Mouse (Mus musculus) G1E (cell line): ENCODE measurements around the gene Abcb8. TPM values are rescaled to one million over a fixed set of nuclear protein-coding genes. Genes with fewer than 3 reads are reported as not detected.
"Not testable (repeated sequence)": the region's sequence is repeated elsewhere in the genome, so short reads cannot be mapped to it uniquely, and the experiment has no call there.

Source experiments
- ATAC-seq: 2 replicates; pipeline ENCODE4 v1.8.0; 2016; ENCODE audit warnings: mild to moderate bottlenecking; ENCODE audit not compliant: insufficient number of reproducible peaks, poor library complexity, low FRiP score, severe bottlenecking; ENCODE audit errors: extremely low read depth
- DNase-seq: peaks from one replicate; pipeline ENCODE4 v3.0.0; 2012; ENCODE audit warnings: low spot score
- H3K27me3 ChIP-seq: 2 replicates; pipeline ENCODE4 v1.6.1; 2012; ENCODE audit warnings: mild to moderate bottlenecking, low read length, inconsistent platforms; ENCODE audit not compliant: insufficient read depth
- H3K36me3 ChIP-seq: replicated peaks from 2 replicates; pipeline ENCODE3; 2012; ENCODE audit warnings: mild to moderate bottlenecking, inconsistent platforms
- H3K4me1 ChIP-seq: 2 replicates; pipeline ENCODE4 v1.6.1; 2012; ENCODE audit warnings: low read depth, low read length, inconsistent platforms, mixed read lengths; ENCODE audit not compliant: insufficient read depth
- H3K4me3 ChIP-seq: 2 replicates; pipeline ENCODE4 v1.5.1; 2012; ENCODE audit warnings: low read depth, mild to moderate bottlenecking, inconsistent platforms, low read length, moderate library complexity, mixed read lengths
- H3K9me3 ChIP-seq: replicated peaks from 2 replicates; pipeline ENCODE4 v1.6.1; 2012; ENCODE audit warnings: inconsistent platforms
- CTCF ChIP-seq: IDR thresholded peaks from 2 replicates; pipeline ENCODE4 v1.5.1; 2012; ENCODE audit warnings: low read depth, low read length, inconsistent platforms, mixed read lengths
- GATA1 ChIP-seq: IDR thresholded peaks from 2 replicates; pipeline ENCODE4 v1.6.1; 2012; ENCODE audit warnings: borderline replicate concordance, low read length, inconsistent platforms, mixed read lengths
- GATA2 ChIP-seq: IDR thresholded peaks from 2 replicates; pipeline ENCODE4 v1.6.1; 2012; ENCODE audit warnings: low read depth, low read length, inconsistent platforms, borderline replicate concordance
- POLR2AphosphoS5 ChIP-seq: IDR thresholded peaks from 2 replicates; pipeline ENCODE4 v1.6.1; 2012; ENCODE audit warnings: low read depth, low read length, inconsistent platforms; ENCODE audit not compliant: insufficient replicate concordance
- TAL1 ChIP-seq: conservative IDR thresholded peaks from 2 replicates; pipeline ENCODE4 v1.6.1; 2012; ENCODE audit warnings: low read depth, low read length, inconsistent platforms, mixed read lengths
- polyA plus RNA-seq: library from polyadenylated mRNA; stranded (reverse); fragments of >175 nt; gene quantifications from 2 replicates; pipeline ENCODE4 v1.2.3, GENCODE M21; 2012
- total RNA-seq, 2 experiments: library from RNA; stranded (forward) in 1 of 2; stranded (reverse) in 1 of 2; fragments of 200-1000 nt in 1 of 2; fragments of >200 nt in 1 of 2; fragmentation: Nextera tagmentation in 1 of 2; gene quantifications; 2 replicates each; pipeline ENCODE4 v1.2.3; 2014 to 2017

Gene Abcb8
- total and polyA plus RNA-seq, 3 experiments, result 13.5 to 43.6 (median 15.4) TPM

GRCm38 (mm10) chr5:24389011-24389657 lies 4.3 kb upstream of the Abcb8 start:
- ATAC-seq (peak; percentile 54), DNase-seq (peak; percentile 89)
- H3K27me3 ChIP-seq, result peaks cover 20% of the 10 kb centered on the region
- TF ChIP-seq POLR2AphosphoS5 (no peak), GATA1 (no peak), CTCF (no peak), TAL1 (no peak), GATA2 (no peak)
- H3K4me1 ChIP-seq, result peaks cover 75% of the 10 kb centered on the region
- peak overlapping the region; percentile 42; the same call in 1 of the 2 replicates for H3K4me3 ChIP-seq
- H3K36me3 ChIP-seq, result peaks cover 2% of the 10 kb centered on the region
- peaks cover 13% of the 10 kb centered on the region for H3K9me3 ChIP-seq

DNA sequence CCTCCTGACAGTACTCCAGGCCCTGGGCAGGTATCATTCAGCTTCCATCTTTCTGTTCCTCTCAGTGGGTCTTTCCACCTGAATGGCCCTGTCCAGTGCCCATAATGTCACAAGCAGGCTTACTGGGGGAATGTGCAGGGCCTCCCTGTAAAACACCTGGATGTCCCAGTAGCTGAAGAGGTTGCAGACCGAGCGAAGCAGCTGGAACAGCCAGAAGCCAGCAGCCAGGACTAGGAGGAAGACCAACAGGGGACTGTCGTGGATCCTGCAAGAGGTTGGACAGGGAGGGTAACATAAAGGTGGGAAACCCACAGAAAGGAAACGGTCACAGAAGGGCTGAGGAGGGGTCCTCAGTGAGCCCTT lies 3.8 kb upstream of the Abcb8 start:
- TF ChIP-seq GATA2 (no peak), POLR2AphosphoS5 (no peak), GATA1 (no peak), CTCF (no peak), TAL1 (no peak)
- peaks cover 20% of the 10 kb centered on the region for H3K27me3 ChIP-seq
- peaks cover 2% of the 10 kb centered on the region for H3K36me3 ChIP-seq
- no peak for DNase-seq
- peak overlapping the region; percentile 42; the same call in 1 of the 2 replicates for H3K4me3 ChIP-seq
- H3K9me3 ChIP-seq, result peaks cover 13% of the 10 kb centered on the region
- peaks cover 71% of the 10 kb centered on the region for H3K4me1 ChIP-seq
- ATAC-seq, result no peak

- Histone ChIP-seq H3K4me1 (peaks cover 70% of the 10 kb centered on the region), H3K9me3 (peaks cover 13% of the 10 kb centered on the region)
- TF ChIP-seq TAL1, result no peak
- no peak for TF ChIP-seq CTCF
- TF ChIP-seq GATA1, result no peak
- TF ChIP-seq GATA2, result no peak
- TF ChIP-seq POLR2AphosphoS5, result no peak
Measured at GRCm38 (mm10) chr5:24391864-24392263, 1.6 kb upstream of the Abcb8 start, which contains the start of gene Atg9b. Gene Atg9b, minus strand, starts transcription at chr5:24392143.

DNA sequence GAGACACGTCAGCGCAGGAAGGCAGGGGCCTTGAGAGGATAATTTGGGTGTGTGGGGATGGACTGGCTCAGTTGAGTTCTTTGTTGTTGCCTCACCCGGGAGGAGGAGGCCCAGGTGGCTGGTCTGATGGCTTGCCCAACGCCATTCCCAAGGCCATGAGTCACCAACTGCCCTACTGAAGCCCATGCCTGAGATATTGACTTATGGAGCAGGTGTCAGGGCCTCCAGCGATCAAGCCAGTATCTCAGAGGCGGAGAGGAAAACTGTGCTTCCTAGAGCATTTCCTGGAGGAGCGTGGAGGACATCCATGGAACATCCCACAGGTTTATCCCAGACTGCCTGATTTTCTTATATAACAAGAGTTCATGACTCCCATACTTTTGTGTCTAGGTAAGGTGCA lies 739 bp upstream of the Abcb8 start:
- DNase-seq, result no peak
- H3K27me3 ChIP-seq, result peaks cover 7% of the 10 kb centered on the region; the same call in 1 of the 2 replicates
- H3K9me3 ChIP-seq, result peaks cover 7% of the 10 kb centered on the region
- peaks cover 15% of the 10 kb centered on the region for H3K36me3 ChIP-seq
- H3K4me3 ChIP-seq, result no peak overlapping the region
- peaks cover 68% of the 10 kb centered on the region for H3K4me1 ChIP-seq
- ATAC-seq, result no peak
- TF ChIP-seq CTCF (no peak), GATA1 (no peak), GATA2 (no peak), TAL1 (no peak), POLR2AphosphoS5 (no peak)

More at GRCm38 (mm10) chr5:24391864-24392263, 1.6 kb upstream of the Abcb8 start, which contains the start of gene Atg9b:
- Histone ChIP-seq H3K27me3 (peaks cover 15% of the 10 kb centered on the region), H3K36me3 (peaks cover 10% of the 10 kb centered on the region), H3K4me3 (no peak within 1 kb of the TSS)
- DNase-seq (no peak), ATAC-seq (no peak)

DNA sequence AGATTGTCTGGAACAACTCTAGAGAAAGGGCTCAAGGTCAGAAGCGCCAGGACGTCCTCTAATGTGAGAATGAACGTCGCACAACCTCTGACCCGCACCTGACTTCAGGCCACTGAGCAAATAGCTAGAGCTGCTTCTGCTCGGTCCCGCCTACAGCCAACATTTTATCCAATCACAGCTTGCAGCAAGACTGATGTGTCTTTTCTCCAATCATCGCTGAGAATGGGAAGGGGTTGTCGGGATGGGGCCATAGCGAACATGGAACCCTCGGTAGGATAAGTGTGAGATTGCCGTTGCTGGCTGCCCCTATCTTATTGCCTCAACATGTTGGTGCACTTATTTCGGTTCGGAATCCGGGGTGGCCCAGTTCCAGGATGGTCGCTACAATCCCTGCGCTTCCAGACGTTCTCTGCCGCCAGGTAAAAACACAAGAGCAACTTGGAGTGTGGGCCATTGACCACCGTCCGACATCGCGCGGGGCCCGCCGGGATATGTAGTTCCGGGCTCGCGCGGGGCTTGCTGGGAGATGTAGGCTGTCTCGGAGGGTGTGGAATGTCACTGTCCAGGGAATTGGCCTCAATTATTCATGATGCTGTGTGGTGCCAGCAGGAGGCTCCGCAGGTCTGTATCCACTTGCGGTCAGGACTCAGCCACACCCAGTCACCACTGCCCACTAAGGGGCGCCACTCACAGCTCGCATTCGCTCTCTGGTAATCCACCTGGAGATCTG lies 867 bp downstream of the Abcb8 start:
- peak; percentile 89 for ATAC-seq
- TF ChIP-seq GATA1 (no peak), GATA2 (no peak), TAL1 (no peak), POLR2AphosphoS5 (no peak), CTCF (no peak)
- Histone ChIP-seq H3K36me3 (peaks cover 29% of the 10 kb centered on the region), H3K4me1 (peaks cover 58% of the 10 kb centered on the region), H3K27me3 (no peaks in the 10 kb centered on the region), H3K4me3 (peak overlapping the region; percentile 76), H3K9me3 (no peaks in the 10 kb centered on the region)
- peak; percentile 99 for DNase-seq

DNA sequence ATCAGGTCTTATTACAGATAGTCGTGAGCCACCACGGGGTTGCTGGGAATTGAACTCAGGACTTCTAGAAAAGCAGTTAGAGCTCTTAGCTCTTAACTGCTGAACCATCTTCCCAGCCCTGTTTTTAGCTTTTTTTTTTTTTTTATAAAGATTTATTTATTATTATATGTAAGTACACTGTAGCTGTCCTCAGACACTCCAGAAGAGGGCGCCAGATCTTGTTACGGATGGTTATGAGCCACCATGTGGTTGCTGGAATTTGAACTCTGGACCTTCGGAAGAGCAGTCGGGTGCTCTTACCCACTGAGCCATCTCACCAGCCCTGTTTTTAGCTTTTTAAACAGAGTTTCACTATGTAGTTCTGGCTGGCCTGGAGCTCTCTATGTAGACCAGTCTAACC lies 2.8 kb downstream of the Abcb8 start:
- not testable (repeated sequence) for H3K9me3 ChIP-seq, DNase-seq, H3K4me3 ChIP-seq, H3K27me3 ChIP-seq, ATAC-seq
- Histone ChIP-seq H3K4me1 (peaks cover 44% of the 10 kb centered on the region), H3K36me3 (peaks cover 47% of the 10 kb centered on the region)

- Histone ChIP-seq H3K4me3 (no peak overlapping the region), H3K36me3 (peaks cover 79% of the 10 kb centered on the region), H3K9me3 (no peaks in the 10 kb centered on the region), H3K4me1 (peaks cover 15% of the 10 kb centered on the region), H3K27me3 (no peaks in the 10 kb centered on the region)
- TF ChIP-seq GATA2 (no peak), TAL1 (no peak), POLR2AphosphoS5 (no peak), GATA1 (no peak), CTCF (no peak)
- DNase-seq (no peak), ATAC-seq (no peak)
Measured at GRCm38 (mm10) chr5:24399686-24400085, 6.2 kb downstream of the Abcb8 start.
